In genomic region chr17:50509251-50510104, GRCm38 (mm10) we compare ENCODE assay signal across 8 mouse cellular contexts. TPM values are rescaled to one million over a fixed set of nuclear protein-coding genes. Genes with fewer than 3 reads are reported as not detected.
DNase-seq lines count a peak whose midpoint lies in the region; ATAC-seq and TF ChIP-seq lines count a peak whose summit lies in the region.

Plcl2 (plus strand) TSS chr17:50509403.

- peak within 1 kb of the TSS; percentile 71 for H3K4me2 ChIP-seq in heart, embryonic 12.5 days
- peak within 1 kb of the TSS; percentile 66 for H3K4me2 ChIP-seq in kidney, embryonic 16.5 days (replicated peaks; ENCODE audit: low read depth, low read length)
- H3K4me2 ChIP-seq in liver, embryonic 12.5 days, result peak within 1 kb of the TSS; percentile 92
- peak within 1 kb of the TSS; percentile 86 for H3K4me2 ChIP-seq in myocyte (ENCODE audit: low read depth)

- 0 out of 2 replicates have a peak, but pooled peaks have one; percentile 17 for ATAC-seq in erythroblast, adult 5-6 weeks (replicated peaks; ENCODE audit: low FRiP score, poor library complexity, severe bottlenecking)
- ATAC-seq in heart, embryonic 12.5 days (ENCODE audit: insufficient number of reproducible peaks, low FRiP score), result peak; percentile 60
- peak; percentile 73 for ATAC-seq in kidney, embryonic 16.5 days (ENCODE audit: low FRiP score, low TSS enrichment)
- ATAC-seq in liver, embryonic 12.5 days, result peak; percentile 46

- no peaks in the 10 kb centered on the region for H3K9me3 ChIP-seq in heart, embryonic 12.5 days (replicated peaks)
- no peaks in the 10 kb centered on the region for H3K9me3 ChIP-seq in kidney, embryonic 16.5 days (ENCODE audit: low read length)
- no peaks in the 10 kb centered on the region for H3K9me3 ChIP-seq in liver, embryonic 12.5 days (replicated peaks)

- peak within 1 kb of the TSS; percentile 62 for H3ac ChIP-seq in myocyte (ENCODE audit: control insufficient read depth, insufficient read length)

- H3K36me3 ChIP-seq in heart, embryonic 12.5 days, result no peaks in the 10 kb centered on the region
- no peaks in the 10 kb centered on the region for H3K36me3 ChIP-seq in kidney, embryonic 16.5 days (ENCODE audit: insufficient read depth, low read length)
- H3K36me3 ChIP-seq in liver, embryonic 12.5 days, result no peaks in the 10 kb centered on the region
- H3K36me3 ChIP-seq in myocyte (ENCODE audit: control insufficient read depth, insufficient read depth), result no peaks in the 10 kb centered on the region

- H3K4me3 ChIP-seq in bone marrow, adult 2 months (replicated peaks; ENCODE audit: control insufficient read depth, low read depth, low read length), result peak within 1 kb of the TSS; percentile 69
- H3K4me3 ChIP-seq in heart, embryonic 12.5 days, result peak within 1 kb of the TSS; percentile 98
- H3K4me3 ChIP-seq in kidney, embryonic 16.5 days (ENCODE audit: low read length), result peak within 1 kb of the TSS; percentile 84
- H3K4me3 ChIP-seq in liver, embryonic 12.5 days, result peak within 1 kb of the TSS; percentile 84
- H3K4me3 ChIP-seq in myocyte, result peak within 1 kb of the TSS; percentile 50

- under 1% methylated on average over 87 of the region's 95 CpGs for WGBS in bone marrow, adult 2 months
- WGBS in heart, embryonic 12.5 days, result under 1% methylated on average over 58 of the region's 95 CpGs
- WGBS in kidney, embryonic 16.5 days, result under 1% methylated on average over 78 of the region's 95 CpGs
- WGBS in liver, embryonic 12.5 days (ENCODE audit: insufficient replicate concordance), result under 1% methylated on average over 65 of the region's 95 CpGs

- TF ChIP-seq CTCF in bone marrow, adult 2 months (IDR thresholded peaks at IDR 0.05; ENCODE audit: control insufficient read depth, insufficient read depth, low read length), result no peak

- peak within 1 kb of the TSS; percentile 97 for H3K9ac ChIP-seq in heart, embryonic 12.5 days
- peak within 1 kb of the TSS; percentile 85 for H3K9ac ChIP-seq in kidney, embryonic 16.5 days (replicated peaks; ENCODE audit: low read length)
- peak within 1 kb of the TSS; percentile 81 for H3K9ac ChIP-seq in liver, embryonic 12.5 days

- H3K4me1 ChIP-seq in bone marrow, adult 2 months (ENCODE audit: control insufficient read depth, insufficient read depth, low read length), result peaks cover 6% of the 10 kb centered on the region
- peaks cover 7% of the 10 kb centered on the region for H3K4me1 ChIP-seq in heart, embryonic 12.5 days (replicated peaks)
- H3K4me1 ChIP-seq in kidney, embryonic 16.5 days (ENCODE audit: insufficient read depth, low read length), result peaks cover 9% of the 10 kb centered on the region
- H3K4me1 ChIP-seq in liver, embryonic 12.5 days, result peaks cover 30% of the 10 kb centered on the region

- TF ChIP-seq POLR2A in bone marrow, adult 2 months (IDR thresholded peaks at IDR 0.05; ENCODE audit: borderline replicate concordance, control insufficient read depth, low read depth, low read length), result peak; percentile 50; the same call in 1 of the 2 replicates
- peak; percentile 26 for TF ChIP-seq POLR2A in myocyte (IDR thresholded peaks at IDR 0.05; ENCODE audit: insufficient read length, low read depth)

- H3K27ac ChIP-seq in bone marrow, adult 2 months (ENCODE audit: control insufficient read depth, insufficient read depth, low read depth, low read length, poor library complexity), result peak within 1 kb of the TSS; percentile 95
- peak within 1 kb of the TSS; percentile 73 for H3K27ac ChIP-seq in heart, embryonic 12.5 days (ENCODE audit: poor library complexity, severe bottlenecking)
- H3K27ac ChIP-seq in kidney, embryonic 16.5 days (ENCODE audit: low read length), result peak within 1 kb of the TSS; percentile 43; the same call in 1 of the 2 replicates
- peak within 1 kb of the TSS; percentile 70 for H3K27ac ChIP-seq in liver, embryonic 12.5 days

- peaks cover 40% of the 10 kb centered on the region for H3K79me2 ChIP-seq in myocyte (ENCODE audit: control insufficient read depth, insufficient read depth)

- peak; percentile 75 to 80 for DNase-seq in B cell, adult 2 months
- DNase-seq in spleen, postnatal 4 days (ENCODE audit: low spot score in 2 of 2), result peak; percentile 74 to 90

- H3K27me3 ChIP-seq in heart, embryonic 12.5 days (replicated peaks), result no peaks in the 10 kb centered on the region
- H3K27me3 ChIP-seq in kidney, embryonic 16.5 days (ENCODE audit: insufficient read depth, low read length), result peaks cover 3% of the 10 kb centered on the region
- H3K27me3 ChIP-seq in liver, embryonic 12.5 days (replicated peaks), result peaks cover 16% of the 10 kb centered on the region
- H3K27me3 ChIP-seq in myocyte (ENCODE audit: control insufficient read depth, insufficient read depth, insufficient read length), result no peaks in the 10 kb centered on the region

TF ChIP-seq in myocyte, 11 proteins besides CTCF, POLR2A, EP300 and RAD21:
- TF ChIP-seq POLR2AphosphoS2 (IDR thresholded peaks at IDR 0.05; ENCODE audit: insufficient read length, low read depth) (no peak), E2F4 (IDR thresholded peaks at IDR 0.05; ENCODE audit: insufficient read depth) (no peak), MAX (IDR thresholded peaks at IDR 0.05; ENCODE audit: low read depth) (no peak), USF1 (IDR thresholded peaks at IDR 0.05; ENCODE audit: low read depth) (no peak), CEBPB (IDR thresholded peaks at IDR 0.05; ENCODE audit: insufficient read depth, poor library complexity, severe bottlenecking) (no peak), MYOD1 (IDR thresholded peaks at IDR 0.05; ENCODE audit: control insufficient read depth in 1 of 3, insufficient read length in 2 of 3, low read depth in 2 of 3) (peak in 1 of 3 experiments; percentile 7), TCF12 (IDR thresholded peaks at IDR 0.05; ENCODE audit: insufficient read depth, poor library complexity, severe bottlenecking) (no peak), MYOG (IDR thresholded peaks at IDR 0.05; ENCODE audit: control insufficient read depth in 1 of 3, insufficient read depth in 1 of 3, insufficient read length in 2 of 3, low read depth in 2 of 3) (peak in 1 of 3 experiments; percentile 4)

RNA-seq across cellular contexts. Expression of gene Plcl2, which starts in this region (rescaled TPM):
- 29.5 and 33.4 TPM in 2 replicates for polyA plus RNA-seq in bone marrow, adult 2 months (2011; ENCODE audit: insufficient read depth, insufficient read length, low replicate concordance, missing spikeins)
- total RNA-seq in erythroblast, adult 5-6 weeks (2015; ENCODE audit: low replicate concordance), result 97.0 and 109 TPM in 2 replicates
- total RNA-seq in erythroblast, adult 5-6 weeks (2017; ENCODE audit: low replicate concordance), result 129 and 135 TPM in 2 replicates
- 4.6 and 5.4 TPM in 2 replicates for polyA plus RNA-seq in heart, embryonic 12.5 days (2016; fragmentation: Nextera tagmentation; extraction: Ambion mirVana)
- 2.7 and 2.9 TPM in 2 replicates for polyA plus RNA-seq in kidney, embryonic 16.5 days (2015; fragmentation: Nextera tagmentation; extraction: Ambion mirVana)
- polyA plus RNA-seq in liver, embryonic 12.5 days (2016; fragmentation: Nextera tagmentation; extraction: Ambion mirVana), result 2.4 and 3.1 TPM in 2 replicates
- 13.2 TPM for polyA plus RNA-seq in myocyte (2012; fragmentation: generic; extraction: Trizol)

Comparison
In these comparisons a context has a peak if more than half of its experiments do, and no peak if none do; other contexts are left out.
1. Peak in every context shown above with its lines: DNase-seq, ATAC-seq, H3K4me3 ChIP-seq and H3K27ac ChIP-seq.
2. H3K27ac ChIP-seq: peak in every context shown above with its lines; median percentile 95 in bone marrow, adult 2 months; 73 in heart, embryonic 12.5 days; 70 in liver, embryonic 12.5 days; 43 in kidney, embryonic 16.5 days.
3. ATAC-seq: peak in every context shown above with its lines; median percentile 73 in kidney, embryonic 16.5 days; 60 in heart, embryonic 12.5 days; 46 in liver, embryonic 12.5 days; 17 in erythroblast, adult 5-6 weeks.